Mouse (Mus musculus) layer of hippocampus, adult 9-11 months (tissue): ENCODE measurements around the gene Cryge.
"Not testable (repeated sequence)": the region's sequence is repeated elsewhere in the genome, so short reads cannot be mapped to it uniquely, and the experiment has no call there.

Experiments used
- DNase-seq: peaks from one replicate; pipeline ENCODE4 v3.0.0; 2022

Cryge gene

GRCm38 (mm10) chr1:65050952-65051351, at the start of gene Cryge:
Gene Cryge, minus strand, starts transcription at chr1:65051149.
- DNase-seq = not testable (repeated sequence)

GRCm38 (mm10) chr1:65096953-65097352, 46.0 kb upstream of the Cryge start:
- DNase-seq = no peak

GRCm38 (mm10) chr1:65091566-65091965, 40.6 kb upstream of the Cryge start:
- DNase-seq = no peak

GRCm38 (mm10) chr1:65090370-65090769, 39.4 kb upstream of the Cryge start:
- DNase-seq = peak; percentile 6

- DNase-seq = no peak
Measured at GRCm38 (mm10) chr1:65088567-65089356, 37.8 kb upstream of the Cryge start.

GRCm38 (mm10) chr1:65082188-65082587, 31.2 kb upstream of the Cryge start, which contains the start of gene Crygb:
Gene Crygb, minus strand, starts transcription at chr1:65082288.
- DNase-seq = no peak

- no peak for DNase-seq
Measured at GRCm38 (mm10) chr1:65075607-65076006, 24.7 kb upstream of the Cryge start.

- DNase-seq = no peak
Measured at GRCm38 (mm10) chr1:65073589-65073988, 22.6 kb upstream of the Cryge start, which contains the start of gene Crygc. Gene Crygc, minus strand, starts transcription at chr1:65073689.

GRCm38 (mm10) chr1:65067842-65068241, 16.9 kb upstream of the Cryge start:
- DNase-seq = no peak

- no peak for DNase-seq
Measured at GRCm38 (mm10) chr1:65064201-65064600, 13.3 kb upstream of the Cryge start.

- DNase-seq = no peak
Measured at GRCm38 (mm10) chr1:65063352-65063751, 12.4 kb upstream of the Cryge start, which contains the start of gene Crygd. Gene Crygd, minus strand, starts transcription at chr1:65063452.

GRCm38 (mm10) chr1:65052140-65052539, 1.2 kb upstream of the Cryge start:
- no peak for DNase-seq

GRCm38 (mm10) chr1:65051696-65052095, 747 bp upstream of the Cryge start:
- no peak for DNase-seq

GRCm38 (mm10) chr1:65048781-65049180, 2.2 kb downstream of the Cryge start:
- peak; percentile 18 for DNase-seq

- DNase-seq = peak; percentile 8
Measured at GRCm38 (mm10) chr1:65046401-65047109, 4.4 kb downstream of the Cryge start.

- no peak for DNase-seq
Measured at GRCm38 (mm10) chr1:65043433-65043832, 7.5 kb downstream of the Cryge start.

- DNase-seq = no peak
Measured at GRCm38 (mm10) chr1:65041837-65042236, 9.1 kb downstream of the Cryge start.

GRCm38 (mm10) chr1:65040806-65041205, 10.1 kb downstream of the Cryge start:
- DNase-seq = no peak

- no peak for DNase-seq
Measured at GRCm38 (mm10) chr1:65039679-65040078, 11.3 kb downstream of the Cryge start.

GRCm38 (mm10) chr1:65037542-65037941, 13.4 kb downstream of the Cryge start:
- DNase-seq = no peak

- no peak for DNase-seq
Measured at GRCm38 (mm10) chr1:65035513-65035912, 15.4 kb downstream of the Cryge start.

GRCm38 (mm10) chr1:65032641-65033040, 18.3 kb downstream of the Cryge start, which contains the start of gene Akr1cl:
Gene Akr1cl, minus strand, starts transcription at chr1:65032759.
- DNase-seq = no peak

GRCm38 (mm10) chr1:65028206-65028605, 22.7 kb downstream of the Cryge start:
- DNase-seq = no peak

GRCm38 (mm10) chr1:65012726-65013125, 38.2 kb downstream of the Cryge start:
- DNase-seq = no peak
